Mouse (Mus musculus) ES-Bruce4 (cell line): ENCODE data around the gene Cct7. TPM values are rescaled to one million over a fixed set of nuclear protein-coding genes. Genes with fewer than 3 reads are reported as not detected.
"Not testable (repeated sequence)": the region's sequence is repeated elsewhere in the genome, so short reads cannot be mapped to it uniquely, and the experiment has no call there.

Source experiments
- H3K27ac ChIP-seq: 2 replicates; pipeline ENCODE4 v1.5.1; 2012; ENCODE audit warnings: low read length, inconsistent platforms; ENCODE audit not compliant: insufficient read depth
- H3K27me3 ChIP-seq: 2 replicates; pipeline ENCODE4 v1.6.1; 2012; ENCODE audit warnings: mild to moderate bottlenecking, low read length, inconsistent platforms; ENCODE audit not compliant: control insufficient read depth, poor library complexity, insufficient read depth, severe bottlenecking
- H3K36me3 ChIP-seq: 2 replicates; pipeline ENCODE4 v1.6.1; 2012; ENCODE audit warnings: inconsistent platforms, mild to moderate bottlenecking, low read length, moderate library complexity; ENCODE audit not compliant: control insufficient read depth, poor library complexity, insufficient read depth, severe bottlenecking
- H3K4me1 ChIP-seq: one replicate; pipeline ENCODE4 v1.8.1; 2011; ENCODE audit warnings: low read length; ENCODE audit not compliant: control insufficient read depth, insufficient read depth
- H3K4me3 ChIP-seq: 2 replicates; pipeline ENCODE4 v1.5.1; 2011; ENCODE audit warnings: low read depth, mild to moderate bottlenecking, low read length
- H3K9ac ChIP-seq: 2 replicates; pipeline ENCODE4 v1.6.1; 2012; ENCODE audit warnings: low read depth, mild to moderate bottlenecking, inconsistent platforms; ENCODE audit not compliant: poor library complexity, severe bottlenecking
- H3K9me3 ChIP-seq: replicated peaks from 2 replicates; pipeline ENCODE4 v1.6.1; 2012; ENCODE audit warnings: mild to moderate bottlenecking, low read length, inconsistent platforms; ENCODE audit not compliant: control insufficient read depth, poor library complexity, insufficient read depth, severe bottlenecking
- CTCF ChIP-seq: IDR thresholded peaks from one replicate; pipeline ENCODE4 v1.8.1; 2011; ENCODE audit warnings: low read depth, low read length
- EP300 ChIP-seq: IDR thresholded peaks from 2 replicates; pipeline ENCODE4 v1.6.1; 2011; ENCODE audit warnings: low read depth, low read length; ENCODE audit not compliant: insufficient read depth
- POLR2A ChIP-seq: IDR thresholded peaks from one replicate; pipeline ENCODE4 v1.8.1; 2011; ENCODE audit warnings: low read length; ENCODE audit not compliant: insufficient read depth
- polyA plus RNA-seq: library from polyadenylated mRNA; stranded (reverse); fragments of >200 nt; gene quantifications from 2 replicates; pipeline ENCODE4 v1.2.4, GENCODE M21; 2011; ENCODE audit warnings: low read depth; ENCODE audit not compliant: missing spikeins, insufficient read depth, insufficient read length

Cct7 gene
- polyA plus RNA-seq, 1 experiment: 467 TPM

DNA sequence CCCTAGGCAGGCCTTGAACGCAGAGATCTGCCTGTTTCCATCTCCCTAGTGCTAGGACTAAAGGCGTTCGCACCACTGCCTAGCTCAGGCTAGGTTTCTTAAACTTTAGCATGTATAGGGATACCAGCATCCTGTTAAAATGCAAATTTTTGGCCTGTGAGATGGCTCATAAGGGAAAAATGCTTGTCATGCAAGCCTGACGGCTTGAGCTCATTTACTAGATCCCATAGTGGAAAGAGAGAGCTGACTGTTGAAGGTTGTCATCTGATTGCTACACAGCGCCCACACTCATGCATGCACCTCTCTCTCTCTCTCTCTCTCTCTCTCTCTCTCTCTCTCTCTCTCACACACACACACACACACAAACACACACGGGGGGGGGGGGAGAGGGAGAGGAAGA lies 14.7 kb upstream of the Cct7 start:
- Histone ChIP-seq H3K4me1 (no peaks in the 10 kb centered on the region), H3K4me3 (no peak overlapping the region), H3K27me3 (no peaks in the 10 kb centered on the region), H3K36me3 (peaks cover 16% of the 10 kb centered on the region), H3K9me3 (no peaks in the 10 kb centered on the region), H3K9ac (no peak overlapping the region), H3K27ac (no peak overlapping the region)
- TF ChIP-seq POLR2A (no peak), EP300 (no peak), CTCF (no peak)

DNA sequence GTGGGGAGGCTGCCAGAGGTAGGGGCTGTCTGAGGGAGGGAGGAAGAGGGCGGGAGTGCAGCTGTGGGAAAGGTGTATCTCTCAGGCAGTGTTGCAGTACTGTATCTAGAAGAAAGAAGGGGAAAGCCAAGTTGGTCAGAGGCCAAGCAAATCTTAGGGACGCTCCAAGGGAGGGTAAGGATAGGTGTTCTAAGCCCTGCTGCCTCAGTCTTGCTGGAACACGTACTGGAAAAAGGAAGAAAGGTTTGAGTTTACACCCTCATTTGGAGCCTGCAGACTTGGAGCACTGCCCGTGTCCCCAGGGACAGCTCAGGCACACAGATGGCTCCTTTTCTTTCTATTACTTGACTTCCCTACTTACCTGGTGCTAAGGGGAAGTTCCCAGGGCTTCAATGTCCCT lies 10.2 kb upstream of the Cct7 start:
- Histone ChIP-seq H3K9me3 (no peaks in the 10 kb centered on the region), H3K27me3 (no peaks in the 10 kb centered on the region), H3K4me3 (no peak overlapping the region), H3K4me1 (no peaks in the 10 kb centered on the region), H3K27ac (no peak overlapping the region), H3K36me3 (peaks cover 24% of the 10 kb centered on the region), H3K9ac (no peak overlapping the region)
- TF ChIP-seq EP300: no peak
- TF ChIP-seq CTCF: no peak
- no peak for TF ChIP-seq POLR2A

DNA sequence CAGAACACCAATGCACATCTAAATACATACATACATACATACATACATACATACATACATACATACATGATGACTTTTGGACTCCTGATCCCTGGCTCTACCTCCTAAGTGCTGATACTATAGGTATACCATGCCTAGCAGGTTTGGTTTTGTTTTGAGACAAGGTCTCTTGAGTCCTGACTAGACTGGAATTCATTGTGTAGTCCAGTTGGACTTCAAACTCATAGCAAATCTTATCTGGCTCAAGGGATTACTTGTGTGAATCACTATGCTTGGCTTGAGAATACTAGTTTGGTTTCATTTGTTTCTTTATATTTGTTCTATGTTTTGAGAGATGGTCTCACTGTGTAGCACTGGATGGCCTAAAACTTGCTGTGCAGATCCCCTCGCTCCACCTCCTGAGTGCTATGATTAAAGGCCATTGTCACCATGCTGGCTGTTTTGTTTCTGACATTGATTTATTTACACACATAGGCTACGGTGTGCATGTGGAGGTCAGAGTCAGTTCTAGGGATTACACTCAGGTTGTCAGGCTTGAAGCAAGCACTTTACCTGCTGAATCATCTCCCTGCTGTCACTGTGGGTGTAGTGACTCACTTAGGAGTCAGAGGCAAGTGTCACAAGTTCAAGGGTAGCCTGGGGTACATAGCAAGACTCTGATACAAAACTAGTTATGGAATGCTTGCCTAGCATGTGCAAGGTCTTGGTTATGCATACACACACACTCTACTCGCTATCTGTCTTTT lies 7.7 kb upstream of the Cct7 start:
- no peak overlapping the region for H3K4me3 ChIP-seq
- peaks cover 23% of the 10 kb centered on the region for H3K36me3 ChIP-seq
- TF ChIP-seq CTCF: no peak
- TF ChIP-seq EP300: no peak
- TF ChIP-seq POLR2A: no peak
- H3K27me3 ChIP-seq: no peaks in the 10 kb centered on the region
- no peak overlapping the region for H3K27ac ChIP-seq
- no peak overlapping the region for H3K9ac ChIP-seq
- H3K4me1 ChIP-seq: no peaks in the 10 kb centered on the region
- H3K9me3 ChIP-seq: no peaks in the 10 kb centered on the region

DNA sequence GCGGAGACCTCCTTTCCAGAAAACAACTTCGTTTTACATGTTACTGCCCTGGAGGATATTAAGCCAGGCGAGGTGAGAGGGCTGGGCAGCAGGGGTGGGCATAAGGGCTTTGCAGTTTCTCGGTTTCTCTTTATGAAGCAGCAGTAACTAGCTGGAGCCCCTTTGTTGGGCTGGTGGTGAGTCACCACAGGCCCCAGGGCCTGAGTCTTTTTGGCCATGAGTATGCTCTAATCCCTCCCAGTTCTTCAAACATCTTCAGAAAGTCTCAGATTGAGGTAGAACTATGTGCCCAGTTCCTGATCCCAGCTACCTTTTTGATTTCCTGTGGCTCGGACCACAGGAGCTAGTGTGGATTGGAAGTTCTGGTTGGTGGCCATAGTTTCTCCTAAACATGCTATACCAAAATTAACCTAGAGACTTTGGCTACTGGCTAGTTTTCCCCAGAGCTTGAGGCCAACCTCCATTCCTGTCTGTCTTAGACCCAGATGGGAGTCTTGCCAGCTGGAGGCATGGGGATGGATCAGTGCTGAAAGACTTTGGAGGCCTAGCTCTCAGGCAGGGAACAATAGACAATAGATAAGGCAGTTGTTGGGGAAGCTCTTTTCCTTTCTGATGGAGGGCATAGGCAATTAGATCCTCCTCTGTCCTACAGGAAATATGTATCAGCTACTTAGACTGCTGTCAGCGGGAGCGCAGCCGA lies 6.9 kb upstream of the Cct7 start:
- Histone ChIP-seq H3K9me3 (no peaks in the 10 kb centered on the region), H3K27me3 (no peaks in the 10 kb centered on the region), H3K9ac (no peak overlapping the region), H3K27ac (no peak overlapping the region), H3K4me3 (no peak overlapping the region), H3K36me3 (peaks cover 21% of the 10 kb centered on the region), H3K4me1 (no peaks in the 10 kb centered on the region)
- TF ChIP-seq POLR2A: no peak
- no peak for TF ChIP-seq EP300
- TF ChIP-seq CTCF: no peak

DNA sequence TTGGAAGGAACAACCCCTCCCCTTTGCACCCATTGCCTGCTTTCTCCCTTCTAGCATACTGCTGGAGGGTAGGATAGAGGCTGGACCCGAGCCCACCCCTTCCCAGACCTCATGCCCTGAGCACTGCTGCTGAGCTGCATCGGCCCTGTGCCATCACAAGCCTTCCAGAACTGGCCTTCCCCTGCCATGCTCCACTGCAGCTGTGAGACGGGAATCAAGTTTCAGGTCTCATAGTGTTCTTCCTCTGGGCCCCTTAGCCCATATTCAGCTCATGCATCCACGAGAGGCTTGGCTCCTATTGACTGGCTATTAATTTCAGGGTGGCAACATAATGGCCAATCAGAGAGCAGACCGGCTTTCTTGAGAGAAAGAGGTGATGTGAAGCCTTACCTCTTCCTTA lies 6.0 kb upstream of the Cct7 start:
- Histone ChIP-seq H3K36me3 (peaks cover 15% of the 10 kb centered on the region), H3K4me3 (no peak overlapping the region), H3K9me3 (no peaks in the 10 kb centered on the region), H3K27ac (no peak overlapping the region), H3K27me3 (no peaks in the 10 kb centered on the region), H3K9ac (no peak overlapping the region), H3K4me1 (no peaks in the 10 kb centered on the region)
- TF ChIP-seq CTCF: no peak
- no peak for TF ChIP-seq POLR2A
- TF ChIP-seq EP300: no peak

DNA sequence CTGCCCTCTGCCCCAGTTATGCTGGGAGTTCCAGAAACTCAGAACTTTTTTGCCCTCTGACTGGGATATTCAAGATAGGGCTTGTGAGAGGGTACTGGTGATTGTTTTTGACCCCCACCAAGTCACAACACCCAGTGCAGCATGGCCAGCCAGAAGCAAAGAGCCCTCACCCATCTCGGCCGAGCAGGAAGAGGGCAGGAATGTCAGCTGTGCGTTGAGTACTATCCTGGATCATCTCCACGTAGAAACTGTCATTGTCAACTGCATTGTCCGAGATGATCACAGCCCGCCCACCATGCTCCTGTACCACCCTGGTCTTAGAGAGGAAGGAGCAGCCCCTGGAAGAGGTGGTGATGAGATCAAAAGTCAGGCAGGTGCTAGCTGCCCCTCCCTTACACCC lies 4.0 kb upstream of the Cct7 start:
- no peaks in the 10 kb centered on the region for H3K9me3 ChIP-seq
- no peak overlapping the region for H3K4me3 ChIP-seq
- TF ChIP-seq CTCF: no peak
- TF ChIP-seq EP300: no peak
- TF ChIP-seq POLR2A: no peak
- H3K4me1 ChIP-seq: no peaks in the 10 kb centered on the region
- no peak overlapping the region for H3K9ac ChIP-seq
- no peaks in the 10 kb centered on the region for H3K27me3 ChIP-seq
- 0 out of 2 replicates have a peak, but pooled peaks cover 8% of the 10 kb centered on the region for H3K36me3 ChIP-seq
- no peak overlapping the region for H3K27ac ChIP-seq

DNA sequence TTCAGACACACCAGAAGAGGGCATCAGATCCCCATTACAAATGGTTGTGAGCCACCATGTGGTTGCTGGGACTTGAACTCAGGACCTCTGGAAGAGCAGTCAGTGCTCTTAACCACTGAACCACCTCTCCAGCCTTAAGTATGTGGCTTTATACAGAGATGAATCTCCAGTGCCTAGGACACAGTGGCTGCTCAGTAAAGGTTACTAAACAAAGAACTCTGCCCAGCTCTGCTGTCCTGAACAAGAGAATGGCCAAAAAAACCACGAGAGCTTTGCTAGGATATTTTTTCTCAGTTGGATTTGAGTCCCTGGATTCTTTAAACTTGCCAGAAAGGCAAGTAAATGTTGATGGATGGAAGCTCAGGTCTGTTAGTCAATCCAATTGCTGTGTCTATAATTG lies 1.2 kb upstream of the Cct7 start:
- H3K36me3 ChIP-seq, H3K27me3 ChIP-seq, H3K4me1 ChIP-seq, H3K4me3 ChIP-seq, H3K27ac ChIP-seq, H3K9me3 ChIP-seq: not testable (repeated sequence)
- peak overlapping the region; percentile 67 for H3K9ac ChIP-seq
